Mouse (Mus musculus): ENCODE measurements around the gene Vmn1r39. TPM values are rescaled to one million over a fixed set of nuclear protein-coding genes. Genes with fewer than 3 reads are reported as not detected.
"Not testable (repeated sequence)": the region's sequence is repeated elsewhere in the genome, so short reads cannot be mapped to it uniquely, and the experiment has no call there.

The Vmn1r39 gene
- total RNA-seq (2021), result not detected

DNA sequence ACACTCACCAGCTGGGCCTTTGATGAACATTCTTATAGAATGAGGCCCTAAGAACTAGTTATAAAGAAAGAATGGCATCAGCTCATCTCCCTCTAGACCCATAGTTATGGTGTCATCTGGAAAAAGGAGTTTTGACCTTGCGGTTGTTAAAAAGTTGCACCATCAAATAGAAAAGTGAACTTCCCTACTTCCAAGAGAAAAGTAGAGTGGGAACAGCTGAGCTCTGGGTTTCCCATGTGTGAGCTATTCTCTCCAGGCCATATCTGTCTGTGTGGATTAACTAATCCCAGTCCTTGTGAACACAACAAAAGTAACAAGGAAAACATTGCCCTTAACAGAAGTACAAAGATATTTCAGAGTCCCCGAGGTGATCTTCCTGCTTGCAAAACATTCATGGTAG lies at the start of gene Vmn1r39:
Vmn1r39 (minus strand) TSS at position 101 of the 400 bp plus-strand sequence.
- intact Hi-C loops (cut with DNase I), result no loop called here
- no peak for DNase-seq (ENCODE audit: low spot score in 2 of 2)

DNA sequence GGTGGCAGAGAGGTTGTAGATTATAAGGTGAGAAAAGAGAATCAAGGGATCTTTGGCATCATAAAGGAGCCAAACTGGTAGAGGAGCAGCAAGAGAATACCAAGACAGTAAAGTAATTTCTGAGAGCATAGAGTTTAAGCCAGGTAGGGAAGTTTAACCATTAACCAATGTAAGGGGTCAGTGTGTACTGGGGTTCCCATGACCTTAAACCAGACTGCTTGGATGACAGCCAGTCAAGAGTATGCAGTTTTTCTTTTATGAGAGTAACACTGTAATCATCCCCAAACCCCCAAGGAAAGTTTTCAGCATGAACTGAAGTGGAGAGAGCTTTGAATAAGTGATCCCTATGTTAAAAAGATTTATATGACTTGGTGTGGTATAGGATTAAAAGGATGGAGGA lies 49.0 kb upstream of the Vmn1r39 start:
- intact Hi-C loops (cut with DNase I), result no loop called here
- no peak for DNase-seq (ENCODE audit: low spot score in 2 of 2)

DNA sequence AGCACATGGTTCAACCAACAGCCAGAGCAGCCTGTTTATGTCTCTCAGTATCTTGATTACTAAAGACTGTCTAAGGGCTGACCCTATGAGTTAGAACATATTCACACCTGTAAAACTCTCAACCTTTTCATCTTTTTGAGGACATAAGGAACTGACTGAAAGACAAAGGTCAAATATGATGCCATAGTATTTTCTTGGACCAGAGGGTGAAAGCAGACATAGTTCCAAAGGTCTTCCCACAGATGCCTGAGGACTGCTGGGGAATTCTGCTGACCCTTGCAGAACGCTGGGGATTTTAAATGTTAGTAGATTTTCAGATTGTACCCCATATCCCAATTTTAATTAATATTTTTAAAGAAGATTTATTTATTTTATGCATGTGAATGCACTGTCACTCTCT lies 47.9 kb upstream of the Vmn1r39 start:
- DNase-seq (ENCODE audit: low spot score in 2 of 2), result no peak
- intact Hi-C loops (cut with DNase I), result no loop called here

DNA sequence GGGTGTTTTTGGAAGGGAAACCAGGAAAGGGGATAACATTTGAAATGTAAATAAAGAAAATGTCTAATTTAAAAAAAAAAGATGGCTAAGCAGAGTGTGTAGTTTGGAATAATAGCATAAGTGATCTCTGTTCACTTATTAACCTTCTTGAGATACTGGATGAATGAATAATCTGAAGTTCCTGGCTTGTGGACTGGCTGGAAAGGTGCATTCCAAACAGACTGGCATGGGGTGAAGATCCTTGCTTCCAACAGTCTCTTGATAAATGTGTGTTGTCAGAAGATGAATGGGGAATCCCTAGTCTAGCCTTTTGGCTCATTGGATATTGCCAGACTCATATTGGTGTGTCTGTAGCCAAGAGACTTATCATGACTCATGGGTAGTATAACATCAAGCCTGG lies 45.8 kb upstream of the Vmn1r39 start:
- DNase-seq (ENCODE audit: low spot score in 2 of 2), result no peak

DNA sequence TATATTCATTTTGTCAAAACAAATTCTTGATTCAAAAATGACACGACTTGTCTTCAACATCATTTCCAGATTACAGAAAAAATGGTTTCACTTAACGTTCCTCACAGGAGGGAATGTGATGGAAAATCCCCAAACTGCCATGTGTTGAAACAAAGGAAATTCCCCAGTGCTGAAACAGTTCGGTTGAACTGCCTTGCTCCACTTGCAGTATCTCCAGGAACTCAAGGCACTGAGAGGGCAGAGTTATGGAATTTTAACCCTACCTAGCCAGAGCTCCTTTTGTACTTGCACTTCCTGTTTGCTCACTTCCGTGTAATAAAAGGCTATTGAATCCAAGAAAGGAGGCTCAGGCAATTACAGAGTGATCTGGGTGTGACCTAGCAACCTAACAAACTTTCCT lies 38.5 kb upstream of the Vmn1r39 start:
- no peak for DNase-seq (ENCODE audit: low spot score in 2 of 2)
- intact Hi-C loops (cut with DNase I), result no loop called here

More for the DNA sequence above, 45.8 kb upstream of the Vmn1r39 start:
- intact Hi-C loops (cut with DNase I), result no loop called here

DNA sequence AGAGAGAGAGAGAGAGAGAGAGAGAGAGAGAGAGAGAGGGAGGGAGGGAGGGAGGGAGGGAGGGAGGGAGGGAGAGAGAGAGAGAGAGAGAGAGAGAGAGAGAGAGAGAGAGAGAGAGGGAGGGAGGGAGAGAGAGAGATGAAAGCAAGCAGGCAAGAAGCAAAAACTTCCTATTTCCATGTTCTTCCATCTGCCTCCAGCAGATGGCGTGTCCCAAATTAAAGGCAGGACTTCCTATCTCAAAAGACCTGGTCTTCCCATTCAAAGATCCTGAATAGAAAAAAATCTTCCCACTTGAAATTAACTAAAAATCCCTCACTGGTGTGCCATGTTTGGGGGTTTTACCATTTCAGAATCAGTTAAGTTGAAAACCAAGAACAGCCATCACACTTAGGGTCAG lies 30.2 kb upstream of the Vmn1r39 start:
- intact Hi-C loops (cut with DNase I), result loop anchor here (2.0 kb wide), 1 partner anchor 116 kb away; no protein-coding TSS in a partner anchor
- DNase-seq (ENCODE audit: low spot score in 2 of 2), result peak; percentile 11

DNA sequence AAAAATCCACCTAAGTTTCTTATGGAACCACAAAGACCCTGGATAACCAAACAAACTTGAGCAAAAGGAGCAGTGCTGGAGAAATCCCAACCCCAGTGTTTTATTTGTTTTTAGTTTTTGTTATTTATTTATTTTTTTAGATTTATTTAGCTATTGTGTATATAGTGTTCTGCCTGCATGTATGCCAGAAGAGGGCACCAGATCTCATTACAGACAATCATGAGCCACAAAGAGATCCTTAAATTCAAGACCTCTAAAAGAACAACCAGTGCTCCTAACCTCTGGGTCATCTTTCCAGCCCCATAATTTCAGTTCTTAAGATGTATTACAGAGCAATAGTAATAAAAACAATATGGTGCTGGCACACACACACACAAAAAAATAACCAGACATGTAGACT lies 26.5 kb upstream of the Vmn1r39 start:
- no peak for DNase-seq (ENCODE audit: low spot score in 2 of 2)
- intact Hi-C loops (cut with DNase I), result loop anchor here (5.0 kb wide), 1 partner anchor 320 kb away; no protein-coding TSS in a partner anchor

DNA sequence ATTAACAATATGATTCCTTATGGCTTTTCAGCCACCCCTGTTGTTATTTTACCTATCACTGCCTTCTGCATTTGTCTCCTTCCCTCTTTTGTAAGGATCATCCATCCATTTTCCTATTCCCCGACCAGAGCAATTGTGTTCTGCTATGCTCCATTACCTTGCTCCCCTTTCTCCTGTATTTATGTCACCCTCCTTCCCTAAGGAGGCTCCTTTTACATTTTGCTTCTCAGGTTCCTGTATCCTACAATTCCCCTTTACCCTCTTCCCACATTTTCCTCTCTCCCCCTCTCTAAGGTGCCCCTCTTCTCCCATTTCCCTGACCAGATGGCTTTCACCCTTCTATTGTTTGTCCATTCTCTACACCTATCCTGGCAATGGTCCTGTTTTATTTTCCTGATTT lies 4.1 kb downstream of the Vmn1r39 start:
- intact Hi-C loops (cut with DNase I), result no loop called here
- no peak for DNase-seq (ENCODE audit: low spot score in 2 of 2)

DNA sequence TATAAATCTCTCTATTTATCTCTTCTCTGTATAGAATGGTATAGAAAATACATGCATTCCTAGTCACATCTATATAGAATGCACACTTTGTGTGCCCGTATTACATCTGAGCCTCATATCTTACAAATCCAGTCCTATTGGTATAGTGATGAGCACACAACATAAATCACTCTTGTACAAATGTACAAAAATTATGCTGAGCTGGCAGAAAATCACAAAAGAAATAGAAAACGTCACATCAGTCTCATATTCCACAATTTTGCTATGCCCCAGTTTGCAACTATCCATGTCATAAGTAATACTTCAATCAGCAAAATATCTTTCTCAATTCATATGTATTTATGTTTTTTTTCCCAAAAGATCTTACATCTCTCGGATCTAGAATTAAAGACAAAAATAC lies 4.7 kb downstream of the Vmn1r39 start:
- intact Hi-C loops (cut with DNase I), result no loop called here
- no peak for DNase-seq (ENCODE audit: low spot score in 2 of 2)

DNA sequence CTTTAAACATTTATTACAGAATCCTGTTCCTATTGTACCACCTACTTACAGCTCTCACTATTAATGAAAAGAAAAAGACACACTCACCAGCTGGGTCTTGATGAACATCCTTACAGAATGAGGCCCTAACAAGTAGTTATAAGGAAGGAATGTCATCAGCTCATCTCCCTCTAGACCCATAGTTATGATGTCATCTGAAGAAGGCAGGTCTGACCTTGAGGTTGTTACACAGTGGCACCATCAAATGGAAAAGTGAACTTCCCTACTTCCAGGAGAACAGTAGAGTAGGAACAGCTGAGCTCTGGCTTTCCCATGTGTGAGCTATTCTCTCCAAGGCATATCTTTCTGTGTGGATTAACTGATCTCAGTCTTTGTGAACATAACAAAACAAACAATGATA lies 27.9 kb downstream of the Vmn1r39 start, which contains the start of gene Vmn1r38:
Vmn1r38 (minus strand) TSS at position 101 of the 400 bp plus-strand sequence.
- DNase-seq (ENCODE audit: low spot score in 2 of 2); intact Hi-C loops (cut with DNase I): not testable (repeated sequence)

Other genes starting within 250 kb of the Vmn1r39 start
- not detected for gene Vmn1r33, start 192.3 kb downstream of the Vmn1r39 start, total RNA-seq (2021)
- gene Vmn1r34, start 166.7 kb downstream of the Vmn1r39 start, total RNA-seq (2021), result not detected
- not detected for gene Vmn1r35, start 124.7 kb downstream of the Vmn1r39 start, total RNA-seq (2021)
- not detected for gene Vmn1r36, start 91.4 kb downstream of the Vmn1r39 start, total RNA-seq (2021)
- not detected for gene Vmn1r37, start 81.2 kb downstream of the Vmn1r39 start, total RNA-seq (2021)
- not detected for gene Vmn1r38, start 28.0 kb downstream of the Vmn1r39 start, total RNA-seq (2021)
- gene Gng12, start 85.8 kb upstream of the Vmn1r39 start, total RNA-seq (2021), result 10 to 100 TPM; 55.8 to 69.6 TPM
- gene Gadd45a, start 226.8 kb upstream of the Vmn1r39 start, total RNA-seq (2021), result 10 to 100 TPM in 1 of 2 experiments, 1 to 10 TPM in 1; 7.2 to 10.5 TPM

All from left cerebral cortex, postnatal 36 days (tissue).